Mouse (Mus musculus): ENCODE data around the gene Galnt11.

- TF ChIP-seq CTCF (IDR thresholded peaks at IDR 0.05; ENCODE audit: low read depth) (no peak), EP300 (IDR thresholded peaks at IDR 0.05; ENCODE audit: low read depth) (no peak)
Measured at GRCm38 (mm10) chr5:25179936-25180488, 41.7 kb upstream of the Galnt11 start.

Measured in liver, postnatal 0 days (tissue).